Mouse (Mus musculus) cerebellum, adult 2 months (tissue): ENCODE data around the gene Kdm4b. TPM values are rescaled to one million over a fixed set of nuclear protein-coding genes. Genes with fewer than 3 reads are reported as not detected.

Experiments
- DNase-seq, 2 experiments: peaks; one replicate each; pipeline ENCODE4 v3.0.0; 2021
- H3K27ac ChIP-seq: fragments of 200-500 bp; 2 replicates; pipeline ENCODE4 v1.5.1; 2012; ENCODE audit warnings: low read length, control low read depth, inconsistent platforms; ENCODE audit not compliant: insufficient read depth
- H3K27me3 ChIP-seq: fragments of 200-500 bp; 2 replicates; pipeline ENCODE4 v1.6.1; 2012; ENCODE audit warnings: inconsistent platforms, mild to moderate bottlenecking, low read length, moderate library complexity; ENCODE audit not compliant: control insufficient read depth, insufficient read depth
- H3K4me1 ChIP-seq: fragments of 200-500 bp; 2 replicates; pipeline ENCODE4 v1.6.1; 2011; ENCODE audit warnings: low read length; ENCODE audit not compliant: control insufficient read depth, insufficient read depth
- H3K4me3 ChIP-seq: fragments of 200-500 bp; replicated peaks from 2 replicates; pipeline ENCODE3; 2011; ENCODE audit warnings: mild to moderate bottlenecking, low read depth, low read length, control low read depth; ENCODE audit not compliant: insufficient read depth
- CTCF ChIP-seq: fragments of 200-500 bp; IDR thresholded peaks from 2 replicates; pipeline ENCODE4 v1.5.1; 2011; ENCODE audit warnings: low read depth, mild to moderate bottlenecking, control low read depth, low read length, moderate library complexity, borderline replicate concordance; ENCODE audit not compliant: insufficient read depth
- POLR2A ChIP-seq: fragments of 200-500 bp; IDR thresholded peaks from 2 replicates; pipeline ENCODE4 v1.6.1; 2011; ENCODE audit warnings: low read length, control low read depth, borderline replicate concordance; ENCODE audit not compliant: insufficient read depth
- WGBS: fragments of 180-500 bp; shearing (Covaris S2); methylation state at CpG from one replicate; pipeline ENCODE4 v1.1.7; 2018; 5-methylcytosine and 5-hydroxymethylcytosine counted together
- polyA plus RNA-seq: library from polyadenylated mRNA; depleted of rRNA; stranded (reverse); fragments of >200 nt; gene quantifications from 2 replicates; pipeline ENCODE4 v1.2.3, GENCODE M21; 2012

The Kdm4b gene
- polyA plus RNA-seq, 1 experiment, result 45.8 TPM

DNA sequence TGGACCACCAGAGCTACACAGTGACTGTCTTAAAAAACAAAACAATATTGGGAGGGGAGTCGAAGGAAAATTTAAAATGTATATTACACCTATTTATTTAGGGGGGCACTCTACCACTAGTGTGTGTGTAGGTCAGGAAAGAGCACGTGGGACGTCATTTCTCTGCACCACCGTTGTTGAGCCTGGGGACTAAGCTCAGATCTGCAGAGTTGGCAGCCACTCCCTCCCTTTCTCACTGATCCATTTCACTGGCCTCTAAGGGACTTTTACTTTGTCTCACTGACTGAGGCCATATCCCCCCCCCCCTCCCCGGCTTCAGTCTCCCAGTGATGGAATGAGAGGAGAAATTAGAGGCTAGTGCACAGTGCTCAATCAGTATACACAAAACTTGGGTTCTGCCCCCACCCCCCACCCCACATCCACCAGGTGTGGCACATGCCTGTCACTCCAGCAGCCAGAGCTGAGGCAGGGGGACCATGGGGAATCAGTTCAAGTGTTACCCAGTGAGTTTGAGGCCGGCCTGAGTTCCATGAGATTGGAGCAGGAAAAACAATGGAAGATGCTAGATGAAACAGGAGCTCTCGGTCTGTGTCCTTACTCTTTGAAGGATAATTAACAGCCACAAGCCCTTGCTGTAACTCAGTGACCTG, 33.9 kb upstream of the Kdm4b start:
- Histone ChIP-seq H3K4me3 (no peak overlapping the region), H3K27ac (no peak overlapping the region), H3K4me1 (peaks cover 23% of the 10 kb centered on the region), H3K27me3 (no peaks in the 10 kb centered on the region)
- WGBS, result 81% methylated on average over 7 of the region's 7 CpGs
- TF ChIP-seq POLR2A, result no peak
- TF ChIP-seq CTCF, result no peak
- no peak for DNase-seq

DNA sequence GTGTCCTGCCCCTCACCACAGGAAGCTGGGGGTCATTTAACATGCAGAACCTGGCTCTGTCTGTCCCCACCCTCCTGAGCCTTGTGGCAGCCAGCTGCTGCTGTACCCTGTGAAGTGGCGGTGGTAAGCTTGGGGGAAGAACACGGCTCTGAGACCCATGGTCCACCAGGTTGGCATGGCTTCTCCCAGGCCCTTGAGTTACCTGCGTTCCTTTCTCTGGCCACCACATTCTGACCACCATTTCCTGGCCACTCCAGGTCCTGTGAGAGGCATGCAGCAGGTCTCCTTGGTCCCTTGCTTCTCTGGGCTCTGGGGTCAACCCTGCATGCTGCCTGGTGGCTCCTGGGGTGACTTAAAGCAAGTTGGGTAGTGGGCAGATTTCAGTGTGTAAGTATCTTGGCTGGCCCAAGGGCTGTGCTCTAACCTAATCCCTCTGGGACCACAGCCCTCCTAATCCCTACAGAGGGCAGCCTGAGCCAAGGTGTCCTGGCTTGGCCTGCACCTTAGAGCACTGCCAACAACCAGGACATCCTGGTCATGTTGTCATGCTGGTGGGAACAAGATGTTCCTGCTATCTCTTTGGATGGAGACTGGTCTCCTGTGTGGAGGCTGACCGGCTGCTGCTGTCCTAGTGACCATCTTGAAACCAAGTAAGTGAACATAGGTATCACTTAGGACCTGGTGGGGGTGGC, 33.2 kb upstream of the Kdm4b start, which contains the start of gene Plin3:
Plin3 (minus strand) TSS at position 343 of the 692 bp plus-strand sequence.
- WGBS, result 64% methylated on average over 4 of the region's 4 CpGs
- H3K27ac ChIP-seq, result no peak within 1 kb of the TSS
- TF ChIP-seq CTCF (no peak), POLR2A (no peak)
- peak; percentile 27 to 39 for DNase-seq
- peaks cover 23% of the 10 kb centered on the region for H3K4me1 ChIP-seq
- H3K27me3 ChIP-seq, result no peaks in the 10 kb centered on the region
- H3K4me3 ChIP-seq, result no peak within 1 kb of the TSS

DNA sequence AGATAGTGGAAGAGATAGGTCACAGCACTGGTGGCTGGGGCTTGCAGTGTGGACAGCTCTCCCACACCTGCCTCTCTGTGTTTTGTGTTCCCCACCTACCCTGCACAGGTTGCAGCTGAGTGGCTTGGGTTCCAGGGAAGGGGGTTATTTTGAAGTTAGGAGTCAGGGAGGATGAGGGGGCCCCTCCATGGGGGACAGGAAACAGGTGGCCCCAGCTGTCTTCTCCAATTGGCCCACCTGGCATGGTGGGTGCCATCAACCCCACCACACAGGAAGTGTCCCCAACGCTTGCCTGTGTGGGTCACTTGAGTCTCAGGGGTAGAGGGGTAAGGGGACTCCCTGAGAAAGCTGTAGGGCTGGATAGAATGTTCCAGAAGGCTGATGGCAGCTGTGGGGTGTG, 32.6 kb upstream of the Kdm4b start:
- WGBS, result 84% methylated on average over 1 of the region's 1 CpGs
- no peak for DNase-seq
- Histone ChIP-seq H3K4me1 (peaks cover 23% of the 10 kb centered on the region), H3K4me3 (no peak overlapping the region), H3K27me3 (no peaks in the 10 kb centered on the region), H3K27ac (no peak overlapping the region)
- TF ChIP-seq CTCF (no peak), POLR2A (no peak)

DNA sequence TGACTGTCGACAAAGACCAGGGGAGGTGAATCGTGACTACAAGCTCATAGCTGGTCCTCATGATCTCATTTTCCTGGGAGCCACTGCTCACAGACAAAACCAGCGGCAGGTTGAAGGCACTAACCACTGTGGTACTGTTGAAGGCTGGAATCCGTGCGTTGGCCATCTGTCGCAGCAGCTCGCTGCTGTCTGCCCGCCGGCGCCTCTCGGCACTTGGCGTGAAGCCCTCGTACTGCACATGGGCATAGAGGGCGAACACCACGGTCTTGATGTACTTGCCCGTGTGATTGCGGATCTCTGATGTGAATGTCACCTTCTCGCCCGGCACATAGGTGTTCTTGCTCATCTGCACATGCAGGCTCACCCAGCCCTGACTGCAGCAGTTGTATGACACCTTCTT, 31.6 kb upstream of the Kdm4b start:
- H3K4me1 ChIP-seq, result peaks cover 23% of the 10 kb centered on the region
- no peaks in the 10 kb centered on the region for H3K27me3 ChIP-seq
- peak; percentile 69 to 76 for DNase-seq
- H3K27ac ChIP-seq, result no peak overlapping the region
- TF ChIP-seq POLR2A (no peak), CTCF (no peak)
- no peak overlapping the region for H3K4me3 ChIP-seq
- 19% methylated on average over 19 of the region's 19 CpGs for WGBS

DNA sequence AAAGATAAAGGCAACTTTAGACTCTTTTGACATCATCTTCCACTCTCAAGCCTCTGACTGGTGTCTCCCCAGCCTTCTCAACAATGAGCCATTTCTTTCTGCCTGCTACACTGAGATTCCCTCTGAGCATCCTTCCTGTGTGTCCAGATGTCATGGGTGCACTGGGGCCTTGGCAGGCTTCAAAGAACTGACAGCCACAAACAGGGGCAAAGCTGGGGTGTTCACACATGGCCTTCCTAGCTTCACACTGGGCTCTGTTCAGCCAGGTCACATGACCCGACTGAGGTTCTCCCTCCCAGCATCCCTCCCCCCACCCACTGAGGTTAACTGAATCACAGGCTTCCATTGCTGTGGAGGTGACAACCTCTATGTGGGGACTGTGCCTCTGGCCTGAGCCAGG, 29.7 kb upstream of the Kdm4b start:
- WGBS, result 41% methylated on average over 1 of the region's 1 CpGs
- TF ChIP-seq POLR2A (no peak), CTCF (no peak)
- H3K4me1 ChIP-seq, result peaks cover 23% of the 10 kb centered on the region
- no peak overlapping the region for H3K27ac ChIP-seq
- H3K4me3 ChIP-seq, result no peak overlapping the region
- H3K27me3 ChIP-seq, result no peaks in the 10 kb centered on the region
- DNase-seq, result no peak

DNA sequence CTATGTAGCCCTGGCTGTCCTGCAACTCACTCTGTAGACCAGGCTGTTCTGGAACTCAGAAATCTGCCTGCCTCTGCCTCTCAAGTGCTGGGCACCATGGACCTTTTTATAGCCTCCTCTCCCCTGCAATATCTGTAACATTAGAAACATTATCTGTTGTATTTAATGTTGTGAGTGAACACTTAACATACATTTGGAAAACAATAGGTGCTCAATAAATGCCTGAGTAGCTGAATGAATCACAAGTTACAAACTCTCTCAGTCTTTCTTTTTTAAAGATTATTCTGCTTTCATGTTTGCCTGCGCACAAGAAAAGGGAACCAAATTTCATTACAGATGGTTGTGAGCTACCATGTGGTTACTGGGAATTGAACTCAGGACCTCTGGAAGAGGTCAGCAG, 27.6 kb upstream of the Kdm4b start:
- TF ChIP-seq POLR2A (no peak), CTCF (no peak)
- H3K4me3 ChIP-seq, result no peak overlapping the region
- no peak overlapping the region for H3K27ac ChIP-seq
- peaks cover 15% of the 10 kb centered on the region for H3K4me1 ChIP-seq
- 98% methylated on average over 1 of the region's 1 CpGs for WGBS
- DNase-seq, result no peak
- no peaks in the 10 kb centered on the region for H3K27me3 ChIP-seq

DNA sequence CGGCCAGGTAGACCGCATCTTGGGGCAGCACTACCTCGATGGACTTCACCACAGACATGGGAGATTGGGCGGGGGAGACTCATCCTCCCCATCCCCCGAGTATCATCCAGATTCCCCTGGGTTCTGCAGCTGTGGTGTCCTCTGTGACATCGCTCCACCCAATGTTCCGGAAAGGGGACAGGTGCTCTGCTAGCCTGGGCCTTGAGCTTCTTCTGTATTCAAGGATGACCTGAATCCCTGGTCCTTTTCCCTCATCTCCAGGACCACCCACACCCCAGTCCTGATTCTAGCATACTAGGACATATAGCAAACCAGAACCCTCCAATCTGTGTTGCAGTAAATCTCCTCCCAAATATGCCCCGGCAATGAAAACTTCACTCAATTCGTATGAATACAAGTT, 25.7 kb upstream of the Kdm4b start, which contains the start of gene Arrdc5:
Arrdc5 (minus strand) TSS at position 101 of the 400 bp plus-strand sequence.
- Histone ChIP-seq H3K27ac (no peak within 1 kb of the TSS), H3K4me3 (no peak within 1 kb of the TSS), H3K4me1 (no peaks in the 10 kb centered on the region), H3K27me3 (no peaks in the 10 kb centered on the region)
- TF ChIP-seq POLR2A (no peak), CTCF (no peak)
- no peak for DNase-seq
- 92% methylated on average over 9 of the region's 9 CpGs for WGBS
